Mouse (Mus musculus) heart, embryonic 15.5 days (tissue): ENCODE data around the gene Dock1. TPM values are rescaled to one million over a fixed set of nuclear protein-coding genes. Genes with fewer than 3 reads are reported as not detected.

Source experiments
- ATAC-seq: fragments of 200-750 bp; cut with Nextera tagmentation; replicated peaks from 2 replicates; pipeline ENCODE4 v1.8.0; 2017; ENCODE audit warnings: low read depth, moderate TSS enrichment; ENCODE audit not compliant: insufficient number of reproducible peaks, insufficient read depth, low FRiP score
- H3K27ac ChIP-seq: fragments of 300-500 bp; sonication (generic); 2 replicates; pipeline ENCODE4 v1.5.1; 2015; ENCODE audit warnings: mild to moderate bottlenecking, inconsistent platforms
- H3K27me3 ChIP-seq: fragments of 300-500 bp; sonication (generic); 2 replicates; pipeline ENCODE4 v1.6.1; 2015; ENCODE audit warnings: inconsistent platforms
- H3K36me3 ChIP-seq: fragments of 300-500 bp; sonication (generic); 2 replicates; pipeline ENCODE4 v1.6.1; 2015; ENCODE audit warnings: mild to moderate bottlenecking, inconsistent platforms
- H3K4me1 ChIP-seq: fragments of 300-500 bp; sonication (generic); replicated peaks from 2 replicates; pipeline ENCODE4 v1.6.1; 2015; ENCODE audit warnings: inconsistent platforms
- H3K4me2 ChIP-seq: fragments of 300-500 bp; sonication (generic); 2 replicates; pipeline ENCODE4 v1.6.1; 2015; ENCODE audit warnings: inconsistent platforms, mild to moderate bottlenecking, moderate library complexity
- H3K4me3 ChIP-seq: fragments of 300-500 bp; sonication (generic); 2 replicates; pipeline ENCODE4 v1.5.1; 2015; ENCODE audit warnings: mild to moderate bottlenecking, inconsistent platforms
- H3K9ac ChIP-seq: fragments of 300-500 bp; sonication (generic); 2 replicates; pipeline ENCODE4 v1.6.1; 2015; ENCODE audit warnings: mild to moderate bottlenecking, inconsistent platforms
- H3K9me3 ChIP-seq: fragments of 300-500 bp; sonication (generic); replicated peaks from 2 replicates; pipeline ENCODE4 v1.6.1; 2016; ENCODE audit warnings: inconsistent platforms
- WGBS: fragments of 180-500 bp; shearing (Covaris S2); methylation state at CpG from one replicate; pipeline ENCODE4 v1.1.7; 2015; ENCODE audit warnings: mixed read lengths; 5-methylcytosine and 5-hydroxymethylcytosine counted together
- polyA plus RNA-seq: library from polyadenylated mRNA; unstranded; fragments of >200 nt; fragmentation: Nextera tagmentation; extraction: Ambion mirVana; gene quantifications from 2 replicates; pipeline ENCODE4 v1.2.1, GENCODE M21; 2015

Dock1 gene
- polyA plus RNA-seq, 1 experiment from 2014 or later, result 18.3 TPM

DNA sequence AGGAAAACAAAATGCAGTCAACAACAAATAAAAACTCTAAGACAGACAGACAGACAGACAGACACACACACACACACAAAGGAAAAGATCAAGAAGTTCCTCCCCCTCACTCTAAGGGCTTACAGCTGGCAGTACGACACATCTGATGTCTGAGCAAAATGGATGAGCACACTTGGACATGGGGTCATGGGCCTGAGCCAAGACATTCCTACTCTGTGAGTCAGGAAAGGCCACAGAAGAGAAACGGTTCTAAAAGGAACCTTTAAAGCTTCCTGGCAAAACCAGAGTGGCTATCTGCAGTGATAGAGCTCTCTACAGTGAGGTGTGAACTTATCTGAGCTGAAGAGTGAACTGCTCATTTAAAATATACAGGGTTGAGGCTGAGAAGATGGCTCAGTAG lies 542.1 kb downstream of the Dock1 start:
- H3K9ac ChIP-seq, result no peak overlapping the region
- H3K4me1 ChIP-seq, result peaks cover 7% of the 10 kb centered on the region
- H3K27me3 ChIP-seq, result no peaks in the 10 kb centered on the region
- peak; percentile 67; the same call in 1 of the 2 replicates for ATAC-seq
- H3K4me2 ChIP-seq, result no peak overlapping the region
- WGBS, result 10% methylated on average over 2 of the region's 2 CpGs
- H3K27ac ChIP-seq, result no peak overlapping the region
- H3K36me3 ChIP-seq, result no peaks in the 10 kb centered on the region
- no peak overlapping the region for H3K4me3 ChIP-seq
- H3K9me3 ChIP-seq, result no peaks in the 10 kb centered on the region

- Histone ChIP-seq H3K27ac (no peak overlapping the region), H3K9ac (no peak overlapping the region), H3K4me2 (no peak overlapping the region), H3K36me3 (no peaks in the 10 kb centered on the region), H3K4me1 (no peaks in the 10 kb centered on the region), H3K27me3 (no peaks in the 10 kb centered on the region), H3K9me3 (no peaks in the 10 kb centered on the region), H3K4me3 (no peak overlapping the region)
- no peak for ATAC-seq
- WGBS, result 66% methylated on average over 2 of the region's 2 CpGs
These were observed 551.0 kb downstream of the Dock1 start for GRCm38 (mm10) chr7:135221475-135221874.
